Mouse (Mus musculus) thymus, adult 18-20 months (tissue): ENCODE measurements at regions not wholly inside any gene's neighbourhood (a gene's known extent, or its start where the extent isn't known, plus 50 kb on each side); places are given as distances from the start of the nearest gene placed in this dataset.

Experiments used
- DNase-seq, 2 experiments: peaks; one replicate each; pipeline ENCODE4 v3.0.0; 2022; ENCODE audit warnings: mixed read lengths in 2 of 2

DNA sequence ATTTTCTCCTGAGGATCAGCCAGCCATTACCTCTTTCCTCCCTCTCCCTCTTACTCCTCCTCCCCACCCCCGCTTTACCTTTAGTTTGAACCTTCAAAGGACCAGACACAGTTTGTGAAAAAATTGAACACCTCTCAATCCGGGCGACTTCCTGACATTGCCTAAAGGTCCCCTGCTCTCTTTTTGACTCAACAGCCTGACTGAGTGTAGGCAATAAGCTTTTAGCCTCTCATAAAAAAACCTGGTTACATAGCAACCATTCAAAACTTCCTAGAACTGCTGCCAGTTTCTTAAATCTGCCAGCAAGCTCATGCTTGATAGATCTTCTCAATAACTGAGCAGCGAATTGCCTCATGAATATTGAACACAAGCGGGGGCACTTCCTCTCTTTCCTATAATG lies 71.7 kb downstream of the Zfp945 start:
- DNase-seq = no peak

DNA sequence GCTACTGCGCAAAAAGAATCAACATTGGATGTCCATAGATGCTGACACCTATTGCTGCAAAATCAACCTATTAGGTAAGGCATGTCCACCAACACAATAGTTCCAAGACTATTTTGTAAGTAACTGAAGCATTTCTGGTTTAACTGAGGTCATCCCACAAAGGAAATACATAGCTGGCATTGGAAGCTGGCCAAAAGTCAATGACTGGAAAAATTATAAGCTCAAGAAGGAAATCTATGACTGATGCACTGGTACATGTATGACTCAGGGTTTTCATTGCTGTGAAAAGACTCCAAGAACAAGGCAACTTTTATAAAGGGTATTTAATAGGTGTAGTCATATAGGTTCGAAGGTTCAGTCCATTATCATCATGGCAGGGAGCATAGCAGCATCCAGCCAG lies 82.5 kb downstream of the Zfp945 start:
- no peak for DNase-seq

DNA sequence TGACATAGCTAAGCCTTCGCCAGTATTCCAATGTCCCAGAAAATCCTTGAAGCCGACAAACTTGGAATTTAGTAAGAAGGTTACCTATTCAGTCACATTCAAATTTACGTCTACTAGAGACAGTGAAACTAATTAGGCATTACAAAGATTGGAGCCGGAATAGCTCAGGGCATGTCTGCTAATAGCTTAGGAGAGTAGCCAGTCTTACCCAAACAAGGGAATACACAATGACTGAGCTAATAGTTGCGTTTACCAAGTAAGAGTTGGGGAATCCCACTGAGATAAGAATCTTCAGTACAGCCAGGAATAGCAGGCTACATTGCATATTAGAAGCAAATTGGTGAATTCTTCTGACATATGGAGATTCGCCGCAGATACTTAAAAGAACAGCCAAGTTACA lies 121.2 kb downstream of the Zfp945 start:
- no peak for DNase-seq

GRCm38 (mm10) chr17:22739581-22740178 lies 127.3 kb downstream of the Zfp945 start:
- DNase-seq = peak; percentile 17 to 27

- DNase-seq = no peak
Measured at GRCm38 (mm10) chr17:22739173-22739572, 127.8 kb downstream of the Zfp945 start.

- no peak for DNase-seq
Measured at GRCm38 (mm10) chr17:22736360-22736759, 130.6 kb downstream of the Zfp945 start.
